Mouse (Mus musculus): ENCODE measurements around the gene Mst1r.
A peak's percentile ranks its signal among the peaks of the same experiment; 100 is the strongest.

Gene Mst1r

DNA sequence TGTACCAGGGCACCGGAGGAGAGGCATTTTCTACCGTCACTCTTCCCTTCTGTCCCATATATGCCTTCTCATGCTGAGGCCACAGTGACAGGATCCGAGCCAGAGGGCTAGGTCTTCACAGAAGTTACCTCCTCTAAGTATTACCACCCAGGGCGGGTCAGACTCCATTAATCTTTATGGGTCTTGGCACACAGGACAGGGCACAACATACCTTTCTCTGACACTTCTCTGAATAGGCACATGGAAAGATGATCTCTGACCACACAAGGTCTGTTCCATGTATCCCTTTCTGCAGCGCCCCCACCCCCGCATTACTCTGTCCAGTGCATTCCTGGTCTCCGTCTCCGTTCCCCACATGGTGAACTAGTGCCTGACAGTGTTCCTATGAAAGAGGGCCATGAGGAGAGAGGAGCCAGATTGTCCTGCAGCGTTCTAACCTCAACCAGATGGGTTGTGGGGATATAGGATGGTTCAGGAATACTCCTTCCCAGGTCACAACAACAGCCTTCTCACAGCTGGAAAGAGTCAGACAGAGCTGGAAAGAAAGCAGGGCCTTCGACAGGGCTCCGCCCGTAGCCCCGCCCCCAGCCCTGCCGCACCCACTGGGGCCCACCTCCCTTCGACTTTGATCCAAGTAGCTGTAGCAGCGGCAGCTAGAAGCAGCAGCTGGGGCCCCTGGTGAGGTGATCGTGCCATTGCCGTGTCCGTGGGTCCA, at the start of gene Mst1r:
Mst1r (plus strand) TSS at position 622 of the 715 bp plus-strand sequence.
- DNase-seq: peak; percentile 77 to 82

DNA sequence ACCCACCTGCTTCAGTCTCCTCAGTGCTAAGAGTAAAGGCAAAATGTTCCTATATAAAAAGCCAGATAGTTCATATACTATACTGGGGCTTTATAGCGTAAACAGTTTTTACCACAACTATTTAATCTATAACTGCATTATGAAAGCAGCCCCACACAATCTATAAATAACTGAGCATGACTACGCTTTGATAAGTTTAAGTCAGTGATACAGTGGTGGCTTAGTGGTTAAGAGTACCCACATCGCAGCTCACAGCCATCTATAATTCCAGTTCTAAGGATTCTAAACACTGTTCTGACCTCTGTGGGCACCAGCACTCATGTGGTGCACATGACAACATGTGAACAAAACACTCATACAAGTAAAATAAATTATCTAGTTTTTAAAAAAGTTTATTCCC, 48.3 kb upstream of the Mst1r start:
- no peak for DNase-seq

- no peak for DNase-seq
Measured at GRCm38 (mm10) chr9:107864493-107864892, 42.2 kb upstream of the Mst1r start.

DNA sequence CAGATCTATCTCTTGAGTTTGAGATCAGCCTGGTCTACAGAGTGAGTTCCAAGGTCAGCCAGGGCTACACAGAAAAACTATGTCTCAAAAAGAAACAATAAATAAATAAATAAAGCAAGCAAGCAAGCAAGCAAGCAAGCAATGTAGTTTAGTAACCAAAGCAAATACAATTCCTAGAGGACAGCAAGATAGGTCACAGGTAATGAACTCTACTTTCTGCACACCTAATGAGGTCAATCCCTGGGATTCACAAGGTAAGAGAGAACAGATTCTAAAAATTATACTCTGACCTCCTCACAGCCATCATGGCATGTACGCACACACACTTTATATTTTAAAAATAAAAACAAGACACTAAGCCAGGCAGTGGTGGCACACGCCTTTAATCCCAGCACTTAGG, 40.6 kb upstream of the Mst1r start:
- no peak for DNase-seq

DNA sequence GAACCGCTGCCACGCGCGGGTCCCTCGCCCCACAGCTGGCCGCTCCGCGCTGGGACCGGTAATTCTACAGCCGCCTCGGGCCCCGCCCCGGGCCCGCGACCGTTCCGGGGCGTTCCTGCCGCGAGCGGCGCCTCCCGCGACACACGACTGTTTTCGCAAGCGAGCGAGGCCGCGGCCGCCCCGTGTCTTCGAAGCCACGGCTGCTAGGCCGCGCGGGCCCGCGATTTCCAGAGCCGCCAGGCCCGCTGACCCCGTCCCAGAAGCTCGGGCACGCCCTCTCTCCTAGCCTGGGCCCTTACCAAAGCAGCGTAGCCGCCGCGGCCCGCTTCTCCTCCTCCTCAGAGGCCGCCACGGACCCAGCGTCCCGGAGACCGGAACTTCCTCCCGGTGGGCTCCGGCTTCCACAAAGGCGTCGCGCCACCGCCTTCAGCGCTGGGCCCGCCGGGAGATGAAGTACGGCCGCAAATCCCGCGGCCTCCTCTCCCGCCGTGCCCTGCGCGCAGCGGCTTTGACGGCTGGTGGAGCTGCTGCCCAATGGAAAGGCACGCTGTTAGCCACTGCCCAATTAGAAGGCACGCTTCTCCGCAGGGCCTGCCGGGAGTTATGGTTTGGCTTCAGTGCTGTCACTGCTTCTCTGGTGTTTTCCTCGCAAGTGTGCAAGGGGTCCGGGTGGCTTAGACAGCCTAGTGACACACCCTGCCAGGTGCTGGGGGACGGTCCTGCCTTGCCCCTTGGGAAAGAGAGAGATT, 34.1 kb upstream of the Mst1r start:
- DNase-seq: peak; percentile 95 to 96

DNA sequence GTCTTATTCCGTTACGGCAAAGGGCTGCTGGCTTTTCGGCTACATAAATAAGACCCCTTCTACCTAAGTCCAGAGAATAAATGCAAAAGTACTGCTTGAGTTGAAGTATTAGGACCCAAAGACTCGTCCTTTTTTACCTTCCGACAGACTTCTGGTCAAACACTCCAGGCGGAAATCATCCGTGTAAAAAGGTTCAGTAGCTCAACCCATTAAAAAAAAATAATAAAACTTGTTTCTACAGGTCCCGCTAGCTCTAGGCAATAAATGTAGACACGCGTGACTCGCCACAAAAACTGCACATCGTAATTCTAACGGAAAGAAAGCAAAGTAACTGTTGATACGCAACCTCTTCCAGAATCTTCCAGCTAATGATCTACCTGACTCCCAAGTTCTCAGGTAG, 33.5 kb upstream of the Mst1r start, which contains the start of gene Rbm6:
Rbm6 (minus strand) TSS at position 101 of the 400 bp plus-strand sequence.
- no peak for DNase-seq

GRCm38 (mm10) chr9:107880411-107880810, 26.3 kb upstream of the Mst1r start:
- DNase-seq: no peak

DNA sequence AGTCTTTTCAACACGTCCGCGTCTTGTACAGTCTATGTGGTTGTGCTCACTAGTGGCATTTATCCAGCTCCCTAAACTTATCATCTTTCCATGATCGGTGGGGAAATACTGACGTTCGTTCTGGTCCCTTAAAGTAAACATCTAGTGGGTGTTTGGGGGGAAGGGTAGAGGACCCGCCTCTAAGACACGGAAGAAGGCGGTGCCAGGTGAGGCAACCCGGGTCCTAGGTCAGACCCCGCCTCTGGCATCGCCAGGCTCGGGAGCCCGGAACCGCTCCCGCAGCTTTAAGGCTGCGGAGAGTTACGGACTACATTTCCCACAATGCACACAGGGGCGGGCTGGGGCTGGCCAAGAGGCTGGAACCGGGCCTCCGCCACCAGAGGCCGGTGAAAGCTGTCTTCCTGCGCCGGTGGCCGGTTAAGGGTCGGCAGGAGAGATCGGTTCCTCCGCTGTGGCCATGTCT, 18.8 kb upstream of the Mst1r start, which contains the start of gene Mon1a:
Mon1a (plus strand) TSS at position 348 of the 463 bp plus-strand sequence.
- DNase-seq: peak; percentile 95 to 97

DNA sequence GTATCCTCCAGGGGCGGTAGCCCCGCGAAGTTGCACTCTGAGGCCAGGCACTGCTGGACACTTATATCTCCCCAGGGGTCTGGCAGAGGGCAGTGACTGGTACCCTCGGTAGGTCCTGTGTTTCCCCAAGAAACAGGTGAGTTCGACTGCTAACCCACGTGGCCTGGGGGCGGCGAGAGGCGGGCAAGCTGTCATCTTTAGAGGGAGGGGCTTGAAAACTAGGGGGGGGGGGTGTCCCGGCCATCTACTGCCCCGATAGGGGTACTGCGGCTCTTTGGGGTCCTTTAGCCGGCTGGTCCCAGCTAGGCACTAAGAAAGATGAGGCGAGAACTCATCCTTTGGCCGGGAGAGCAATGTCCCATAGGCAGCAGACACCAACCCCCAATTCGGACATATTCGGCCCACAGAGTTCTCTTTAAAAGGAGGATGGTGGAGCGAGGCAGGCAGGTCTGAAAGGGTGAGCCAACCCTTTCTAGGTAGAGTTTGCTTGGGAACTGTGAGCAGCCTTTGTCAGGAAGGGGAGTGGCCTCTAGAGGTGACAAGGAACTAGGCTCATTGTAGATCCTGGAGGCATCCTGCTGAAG, 18.3 kb upstream of the Mst1r start:
- no peak for DNase-seq

DNA sequence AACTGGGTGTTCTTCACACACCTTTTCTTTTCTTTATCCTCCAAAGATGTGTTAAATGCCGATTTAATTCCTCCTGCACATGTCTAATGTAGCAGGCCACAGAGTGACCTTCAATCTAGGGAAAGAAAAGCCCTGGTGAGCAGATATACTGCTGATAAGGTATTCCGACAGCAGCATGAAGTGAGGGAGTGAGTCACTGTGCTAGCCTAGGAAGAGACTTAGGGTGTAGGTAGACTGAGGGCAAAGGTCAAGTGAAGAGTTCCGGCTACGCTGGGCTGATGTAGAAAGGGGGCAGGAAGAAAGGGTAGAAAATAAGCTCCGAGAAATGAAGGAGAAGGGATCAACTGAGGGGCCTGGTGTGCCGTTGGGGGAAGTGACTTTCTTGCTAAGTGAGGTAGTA, 16.4 kb upstream of the Mst1r start:
- DNase-seq: no peak

DNA sequence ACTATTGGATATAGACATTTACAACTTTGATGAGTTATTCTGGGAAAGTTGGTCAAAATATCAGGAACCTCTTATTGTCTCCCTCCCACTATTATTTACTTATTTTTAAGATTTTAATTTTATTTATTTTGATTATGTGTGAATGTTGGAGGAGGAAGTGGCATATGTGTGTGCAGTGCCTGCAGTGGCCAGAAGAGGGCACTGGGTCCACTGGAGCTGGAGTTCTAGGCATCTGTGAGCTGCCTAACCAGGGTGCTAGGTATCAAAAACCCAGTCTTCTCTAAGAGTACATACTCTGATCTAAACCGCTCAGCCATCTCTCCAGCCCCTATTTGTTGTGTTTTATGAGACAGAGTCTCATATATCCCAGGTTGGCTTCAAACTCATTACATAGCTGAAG, 15.7 kb upstream of the Mst1r start:
- no peak for DNase-seq

GRCm38 (mm10) chr9:107898563-107898962, 8.1 kb upstream of the Mst1r start:
- DNase-seq: no peak

- DNase-seq: no peak
Measured at GRCm38 (mm10) chr9:107899855-107900254, 6.8 kb upstream of the Mst1r start.

GRCm38 (mm10) chr9:107900840-107901626, 5.6 kb upstream of the Mst1r start:
- DNase-seq: peak; percentile 63 to 73

DNA sequence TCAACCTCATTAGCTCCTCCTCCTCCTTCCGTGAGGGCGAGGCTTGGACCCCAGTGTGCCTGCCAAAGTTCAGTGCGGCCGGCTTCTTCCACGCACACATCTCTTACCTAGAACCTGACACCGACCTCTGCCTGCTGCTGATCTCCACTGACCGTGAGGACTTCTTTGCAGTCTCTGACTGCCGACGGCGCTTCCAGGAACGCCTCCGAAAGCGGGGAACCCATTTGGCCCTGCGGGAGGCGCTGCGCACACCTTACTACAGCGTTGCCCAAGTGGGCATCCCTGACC, 5.1 kb upstream of the Mst1r start:
- no peak for DNase-seq

DNA sequence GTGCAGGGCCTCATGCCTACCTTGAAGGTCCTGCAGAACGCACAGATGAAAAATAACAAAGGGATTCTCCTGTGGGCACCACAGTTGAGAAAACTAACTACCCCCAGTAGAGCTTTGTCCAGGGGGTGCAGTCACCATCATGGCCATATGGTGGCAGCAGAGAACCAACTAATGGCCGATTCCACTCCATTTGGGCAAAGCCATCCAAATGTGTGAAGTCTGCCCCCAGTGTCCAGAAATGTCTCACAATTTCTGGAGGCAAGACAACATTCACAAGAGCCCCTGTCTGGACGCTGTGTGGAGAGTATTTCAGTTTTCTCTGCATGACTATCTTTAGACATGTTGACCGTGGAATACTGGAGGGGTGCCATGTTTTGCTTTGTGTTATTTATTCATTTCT, 1.9 kb upstream of the Mst1r start:
- peak; percentile 81 to 84 for DNase-seq

- no peak for DNase-seq
Measured at GRCm38 (mm10) chr9:107906967-107907800, 511 bp downstream of the Mst1r start.

DNA sequence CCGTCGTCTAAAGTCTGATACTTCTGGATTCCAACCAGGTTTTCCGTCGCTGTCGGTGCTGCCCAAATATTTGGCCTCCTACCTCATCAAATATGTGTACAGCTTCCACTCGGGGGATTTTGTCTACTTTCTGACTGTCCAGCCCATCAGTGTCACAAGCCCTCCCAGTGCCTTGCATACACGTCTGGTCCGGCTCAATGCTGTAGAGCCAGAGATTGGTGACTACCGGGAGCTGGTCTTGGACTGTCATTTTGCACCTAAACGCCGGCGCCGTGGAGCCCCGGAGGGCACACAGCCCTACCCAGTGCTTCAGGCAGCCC, 1.1 kb downstream of the Mst1r start:
- no peak for DNase-seq

DNA sequence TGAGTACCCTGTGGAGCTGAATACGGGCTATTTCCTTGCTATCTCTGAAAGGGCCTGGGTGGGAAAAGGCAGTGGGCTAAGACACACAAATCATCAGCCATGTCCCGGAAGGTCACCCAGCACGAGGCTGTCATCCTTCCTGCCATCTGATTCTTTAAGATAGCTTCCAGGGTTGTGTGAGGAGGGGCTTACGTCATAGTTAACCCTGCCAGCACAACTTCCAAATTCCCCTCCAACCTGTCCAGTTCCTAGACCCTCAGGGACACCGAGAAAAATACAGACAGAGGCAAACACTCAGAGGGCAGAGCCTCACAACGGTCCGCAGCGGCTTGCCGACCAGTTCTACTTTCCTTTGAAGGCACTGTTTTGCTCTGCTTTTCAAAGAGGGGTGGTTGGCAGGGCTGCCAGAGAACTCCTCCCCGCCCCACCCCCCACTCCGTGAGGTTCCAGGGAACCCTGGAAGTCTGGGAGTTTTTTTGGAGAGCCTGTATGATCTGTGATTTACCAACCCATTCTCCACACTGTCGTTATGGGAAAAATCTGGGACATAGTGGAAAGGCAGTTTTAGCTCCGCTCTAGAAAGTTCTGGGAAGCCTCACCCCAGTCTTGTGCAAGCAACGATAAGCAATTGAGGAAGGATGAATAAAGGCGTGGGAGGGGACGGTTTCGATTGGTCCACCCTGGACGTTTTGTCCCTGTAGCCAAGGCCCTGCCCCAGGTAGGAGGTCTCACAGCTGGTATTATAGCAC, 1.9 kb downstream of the Mst1r start:
- peak; percentile 67 to 80 for DNase-seq

DNA sequence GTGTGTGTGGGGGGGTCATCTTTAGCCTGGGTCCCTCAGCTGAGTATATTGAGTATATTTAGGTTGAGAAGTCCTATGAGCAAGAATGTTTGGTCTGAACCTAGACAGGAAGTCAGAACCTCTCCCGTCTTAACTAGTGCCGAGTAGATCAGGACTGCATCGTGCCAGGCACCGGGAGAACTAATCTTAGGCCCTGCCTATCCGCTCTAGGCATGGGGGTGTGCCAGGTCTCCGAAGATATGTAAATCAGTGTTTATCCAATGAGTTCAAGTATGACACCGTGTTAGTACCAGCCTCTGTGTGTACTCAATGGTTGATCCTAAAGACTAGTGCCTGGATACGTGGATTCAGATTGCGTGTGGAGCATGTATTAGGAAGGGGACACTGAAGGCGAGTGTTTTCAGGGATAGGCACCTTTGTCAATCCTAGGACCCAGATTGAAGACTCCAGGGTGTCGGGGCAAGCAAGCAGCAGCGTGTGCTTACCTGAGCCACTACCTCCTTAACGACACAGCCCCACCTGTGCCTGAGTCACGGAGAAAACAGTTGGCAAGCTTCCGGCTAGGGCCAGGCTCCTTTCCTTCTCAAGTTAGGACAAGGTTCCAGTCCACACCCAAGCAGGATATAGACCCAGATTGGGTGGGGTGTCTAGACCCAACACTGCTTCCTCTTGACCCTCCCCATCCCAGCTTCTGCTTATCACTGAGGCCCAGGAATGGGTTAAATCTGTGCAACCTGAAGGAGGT, 3.5 kb downstream of the Mst1r start:
- peak; percentile 27 to 43 for DNase-seq

Measured in lung, adult 18-20 months (tissue).